Mouse (Mus musculus): ENCODE data around the gene Kcnip1.

GRCm38 (mm10) chr11:33967708-33968107 is 25.2 kb downstream of the Kcnip1 start:
- TF ChIP-seq CTCF (IDR thresholded peaks at IDR 0.05; ENCODE audit: low read depth) = no peak
- TF ChIP-seq EP300 (IDR thresholded peaks at IDR 0.05; ENCODE audit: low read depth) = no peak

Measured in liver, embryonic 14.5 days (tissue).